Mouse (Mus musculus): ENCODE measurements at regions not wholly inside any gene's neighbourhood (a gene's known extent, or its start where the extent isn't known, plus 50 kb on each side); places are given as distances from the start of the nearest gene placed in this dataset.

DNA sequence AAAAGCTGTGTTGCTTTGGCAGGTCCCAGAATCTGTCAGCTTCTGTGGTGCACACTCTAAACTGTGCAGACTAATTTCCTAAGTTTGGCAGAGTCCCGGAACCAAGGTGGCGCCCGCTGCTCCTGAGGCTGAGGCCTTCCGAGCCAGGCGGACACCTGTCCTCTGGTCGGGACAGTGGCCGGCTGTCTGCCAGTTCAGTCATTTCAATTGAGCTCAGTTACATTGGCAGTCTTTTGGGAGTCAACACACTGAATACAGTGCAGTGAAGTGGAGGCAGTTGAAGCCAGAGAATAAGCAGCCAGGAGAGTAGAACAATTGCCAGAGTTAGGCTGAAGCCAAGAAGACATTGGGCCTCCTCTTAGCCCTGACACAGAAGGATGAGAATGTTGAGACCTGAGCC is 164.2 kb downstream of the Cdh19 start:
- no peak for DNase-seq (ENCODE audit: low read depth, low spot score)

GRCm38 (mm10) chr1:110799157-110799764 is 178.1 kb downstream of the Cdh19 start:
- peak; percentile 59 for DNase-seq (ENCODE audit: low read depth, low spot score)

DNA sequence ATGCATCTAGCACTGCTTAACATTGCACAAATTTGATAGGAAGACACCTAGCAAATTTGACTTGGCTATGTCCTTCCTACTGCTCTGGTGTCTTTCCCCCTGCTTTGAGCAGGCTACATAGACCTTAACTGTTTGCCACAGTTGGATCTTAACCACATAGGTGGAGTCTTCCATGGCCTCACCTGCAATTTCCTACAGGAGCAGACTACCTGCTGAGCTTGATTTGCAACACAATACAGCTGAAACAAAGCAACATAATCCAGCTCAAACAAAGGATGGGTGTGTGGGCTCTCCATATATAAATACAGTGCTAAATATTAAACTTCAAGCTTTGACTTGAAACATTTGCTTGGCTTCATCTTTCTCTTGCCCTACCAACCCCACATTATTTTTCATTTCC is 186.8 kb downstream of the Cdh19 start:
- no peak for DNase-seq (ENCODE audit: low read depth, low spot score)

DNA sequence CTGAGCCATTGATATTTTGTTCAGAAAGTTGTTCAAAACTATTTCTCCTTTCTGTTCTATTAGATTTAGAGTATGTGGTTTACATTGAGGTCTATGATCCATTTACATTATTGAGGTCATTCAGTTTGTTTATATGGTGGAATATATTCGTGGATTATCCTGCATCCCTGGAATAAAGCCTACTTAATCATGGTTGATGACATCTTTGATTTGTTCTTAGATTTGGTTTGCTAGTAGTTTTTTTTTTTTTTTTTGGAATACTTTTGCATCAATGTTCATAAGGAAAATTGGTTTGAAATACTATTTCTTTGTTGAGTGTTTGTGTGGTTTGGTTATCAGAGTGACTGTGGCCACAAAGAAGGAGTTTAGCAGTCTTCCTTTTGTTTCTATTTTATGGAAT is 202.0 kb downstream of the Cdh19 start:
- no peak for DNase-seq (ENCODE audit: low read depth, low spot score)

DNA sequence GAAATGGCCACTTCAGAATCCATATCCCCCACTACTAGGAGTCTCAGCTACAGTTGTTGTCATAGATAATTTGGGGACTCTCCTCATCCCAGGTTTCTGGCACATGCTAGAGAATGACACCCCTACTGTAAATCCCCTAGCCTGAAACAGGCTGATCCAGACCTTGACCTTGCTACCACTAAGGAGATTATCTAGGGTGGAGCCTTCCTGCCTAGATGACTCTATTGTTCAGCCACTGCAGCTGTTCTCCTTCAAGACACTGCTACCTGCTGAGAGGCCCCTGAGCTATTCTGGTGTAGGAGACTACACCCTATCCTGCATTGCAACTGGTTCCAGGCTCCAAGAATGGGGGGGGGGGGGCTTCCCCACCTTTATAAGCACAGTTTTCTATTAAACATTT is 202.5 kb downstream of the Cdh19 start:
- no peak for DNase-seq (ENCODE audit: low read depth, low spot score)

DNA sequence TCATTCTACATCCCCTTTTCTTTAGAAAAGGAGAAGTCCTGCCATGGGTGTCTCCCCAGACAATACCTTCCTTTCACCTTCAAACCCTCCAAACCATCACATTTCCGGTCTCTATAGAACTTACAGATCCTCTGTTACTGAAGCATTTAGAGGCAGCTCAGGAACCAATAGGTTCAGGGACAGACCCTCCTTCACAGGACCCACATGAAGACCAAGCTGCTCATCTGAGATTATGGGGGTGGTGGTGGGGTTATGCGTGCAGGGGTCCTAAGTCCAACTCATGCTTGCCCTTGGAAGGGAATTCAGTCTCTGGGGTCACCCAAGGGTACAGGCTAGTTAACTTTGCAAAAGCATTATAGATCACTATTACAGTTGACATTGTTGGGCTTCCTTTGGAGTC is 203.3 kb downstream of the Cdh19 start:
- DNase-seq (ENCODE audit: low read depth, low spot score) = no peak

- DNase-seq (ENCODE audit: low read depth, low spot score) = no peak
Measured at GRCm38 (mm10) chr1:110724900-110725299, 252.5 kb downstream of the Cdh19 start.

Data from mesoderm, embryonic 11.5 days (tissue).